Mouse (Mus musculus): ENCODE results near the gene Olfr125.

Gene Olfr125

DNA sequence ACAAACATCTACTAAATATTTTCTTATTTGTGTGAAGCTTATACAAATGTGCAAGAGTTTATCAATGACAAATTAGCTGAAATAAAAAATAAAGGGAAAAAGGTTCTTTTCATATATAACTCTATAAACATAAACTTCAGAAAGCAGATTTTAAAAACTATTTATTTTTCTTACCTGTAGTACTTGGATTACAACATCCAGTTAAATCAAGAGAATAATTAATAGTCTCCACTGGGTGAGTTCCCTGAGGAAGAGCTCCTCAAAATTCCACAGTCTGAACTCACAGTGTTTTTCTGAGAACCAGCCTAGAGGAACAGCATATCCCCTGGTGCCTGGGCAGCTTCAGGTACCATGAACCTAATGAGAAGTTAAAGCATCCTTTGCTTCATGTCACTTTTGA, at the start of gene Olfr125:
Gene Olfr125 (plus strand): TSS at position 301 of the 400 bp plus-strand sequence.
- no peak for DNase-seq

DNA sequence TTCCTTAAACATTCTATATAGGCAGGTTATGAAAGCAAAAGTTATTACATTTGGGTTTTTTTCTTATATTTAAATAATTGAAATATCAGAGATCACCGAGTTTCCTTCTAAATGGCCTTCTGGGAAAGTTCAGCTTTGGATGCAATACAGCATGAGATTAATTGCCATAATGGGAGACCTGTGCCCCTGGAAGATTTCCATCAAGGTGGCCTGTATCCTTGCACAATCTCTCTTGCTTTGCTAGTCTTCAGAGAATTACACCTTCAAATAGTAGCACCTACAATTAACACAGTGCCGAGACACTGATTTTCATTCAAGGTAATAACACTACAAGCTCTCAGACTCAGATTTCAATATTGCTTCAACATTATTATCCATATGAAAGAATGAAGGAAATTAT, 39.5 kb upstream of the Olfr125 start, which contains the start of gene Olfr123:
Gene Olfr123 (plus strand): TSS at position 301 of the 400 bp plus-strand sequence.
- DNase-seq = no peak

DNA sequence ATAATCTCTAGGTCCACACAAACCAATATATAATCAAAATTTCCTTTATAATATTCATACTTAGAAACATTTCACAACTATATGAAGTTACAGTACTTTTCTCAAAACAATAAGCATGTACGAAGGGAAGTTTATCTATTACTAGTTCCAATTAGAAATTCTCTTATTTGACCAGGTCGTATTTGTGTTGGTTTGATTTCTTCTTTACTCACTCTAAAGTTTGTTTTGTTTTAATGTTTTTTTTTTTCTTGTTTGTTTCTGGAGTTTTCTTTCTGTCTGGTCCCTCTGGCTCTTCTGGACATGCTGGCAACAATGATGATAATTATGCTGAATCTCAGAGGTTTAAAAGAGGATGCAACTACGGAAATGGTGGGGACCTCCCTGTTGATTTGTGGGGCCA, 33.2 kb upstream of the Olfr125 start, which contains the start of gene Olfr124:
Gene Olfr124 (plus strand): TSS at position 301 of the 400 bp plus-strand sequence.
- DNase-seq = no peak

DNA sequence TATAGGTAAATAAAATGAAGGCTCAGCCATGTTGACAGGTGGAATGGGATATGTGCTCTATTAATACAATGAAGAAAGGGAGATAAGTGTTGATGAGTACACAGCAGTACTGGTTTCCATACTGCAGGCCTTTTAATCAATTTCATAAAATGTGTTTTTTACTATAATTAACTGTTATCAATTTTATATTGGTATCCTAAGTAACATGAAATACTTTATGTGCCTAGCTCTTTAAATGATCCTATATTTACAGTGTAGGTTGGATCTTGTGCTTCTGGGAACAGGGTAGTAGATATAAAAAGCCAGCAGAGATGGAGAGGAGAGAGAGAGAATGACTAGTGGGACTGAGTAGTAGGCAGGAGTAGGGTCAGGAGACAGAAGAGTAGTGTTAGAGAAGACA, 14.4 kb downstream of the Olfr125 start, which contains the start of gene Olfr126:
Gene Olfr126 (plus strand): TSS at position 301 of the 400 bp plus-strand sequence.
- DNase-seq = no peak

DNA sequence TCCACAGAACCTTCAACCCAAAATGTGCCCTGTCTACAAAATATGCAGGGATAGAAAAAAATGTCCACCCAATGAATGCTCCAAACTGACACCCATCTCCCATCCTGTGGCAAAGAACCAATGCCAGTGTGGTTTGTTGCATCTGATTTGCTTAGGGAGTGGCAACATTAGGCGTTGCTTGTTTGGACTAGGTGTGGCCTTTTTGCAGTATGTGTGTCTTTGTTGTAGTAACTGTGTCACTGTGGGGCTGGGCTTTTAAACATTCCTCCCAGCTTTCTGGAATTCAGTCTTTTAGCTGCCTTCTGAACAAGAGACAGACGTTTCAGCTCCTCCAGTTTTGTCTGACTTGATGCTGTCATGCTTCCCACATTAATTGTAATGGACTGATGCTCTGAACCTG, 31.2 kb downstream of the Olfr125 start:
- DNase-seq = no peak

DNA sequence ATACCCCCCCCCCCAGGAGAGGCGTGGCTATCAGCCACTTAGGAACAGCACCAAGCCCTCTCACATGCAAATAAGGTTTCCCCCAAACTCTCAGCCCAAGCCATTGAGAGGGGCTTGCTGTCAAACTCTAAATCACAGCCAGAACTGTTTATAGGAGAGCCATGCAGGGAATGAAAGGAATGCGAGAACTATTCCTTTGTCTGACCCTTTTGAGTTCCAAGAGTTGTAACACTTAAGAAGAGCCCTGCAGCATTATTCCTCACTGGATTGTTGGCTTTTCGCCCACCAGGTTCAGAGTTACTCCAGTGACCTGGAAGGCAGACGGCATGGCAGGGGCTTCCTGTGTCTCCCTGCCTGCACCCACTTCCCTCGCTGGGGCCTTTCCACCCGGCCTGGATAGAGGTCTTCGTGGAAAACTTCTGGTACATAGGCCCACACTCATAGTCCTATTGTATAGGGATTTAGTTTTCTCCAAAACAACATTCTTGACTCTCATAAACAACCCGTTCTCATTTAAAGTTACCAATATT, 37.0 kb downstream of the Olfr125 start:
- no peak for DNase-seq

DNA sequence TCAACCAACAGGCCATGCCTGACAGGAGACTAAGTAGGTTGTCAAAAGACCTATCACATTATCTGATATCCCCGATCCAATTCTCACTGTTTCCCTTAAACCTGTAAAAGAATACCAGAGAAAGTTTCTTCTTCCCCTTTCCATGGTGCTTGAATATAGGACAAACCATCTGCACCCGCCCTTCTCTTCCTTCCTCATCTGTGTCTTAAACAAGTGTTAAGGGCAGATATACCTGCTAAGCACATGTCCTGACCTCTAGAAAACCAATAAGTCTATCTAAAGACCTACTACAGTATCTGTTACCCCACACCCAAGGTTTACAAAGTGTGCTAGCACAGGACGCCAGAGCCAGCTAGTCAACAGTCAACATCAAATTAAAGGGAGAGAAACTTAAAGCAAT, 41.1 kb downstream of the Olfr125 start:
- no peak for DNase-seq

Data from cerebellum, adult 9-11 months (tissue).